ENCODE assay signal across 11 mouse cellular contexts in genomic region chr17:29680174-29680573, GRCm38 (mm10). TPM values are rescaled to one million over a fixed set of nuclear protein-coding genes. Genes with fewer than 3 reads are reported as not detected.
DNase-seq lines count a peak whose midpoint lies in the region; ATAC-seq and TF ChIP-seq lines count a peak whose summit lies in the region.
"Had no signal": no experiment of that assay in that cellular context is flagged by ENCODE, and none has a peak within 500 bp of the region (broad histone marks: within the 10 kb centered on the region; RNA-seq: fewer than 3 reads in every experiment).

No protein-coding gene starts in this region.

- peak overlapping the region; percentile 62; the same call in 1 of the 2 replicates for H3K27ac ChIP-seq in hindbrain, embryonic 12.5 days
- H3K27ac ChIP-seq in midbrain, embryonic 12.5 days (replicated peaks) = peak overlapping the region; percentile 61; the same call in 1 of the 2 replicates
- H3K27ac ChIP-seq: liver, embryonic 13.5 days had no signal

- H3K4me1 ChIP-seq in hindbrain, embryonic 12.5 days = no peaks in the 10 kb centered on the region
- H3K4me1 ChIP-seq in midbrain, embryonic 12.5 days = 0 out of 2 replicates have a peak, but pooled peaks cover 4% of the 10 kb centered on the region

- intact Hi-C loops in gastrocnemius, postnatal 14 days (cut with DNase I; ENCODE audit: low total_unique reads) = no loop called here

- no peak for TF ChIP-seq POLR2A in brain, embryonic 14.5 days (IDR thresholded peaks at IDR 0.05; ENCODE audit: borderline replicate concordance, extremely low read depth, insufficient read depth, insufficient read length, poor library complexity, severe bottlenecking)

- no peaks in the 10 kb centered on the region for H3K27me3 ChIP-seq in hindbrain, embryonic 12.5 days
- H3K27me3 ChIP-seq in midbrain, embryonic 12.5 days = no peaks in the 10 kb centered on the region
- H3K27me3 ChIP-seq: liver, embryonic 13.5 days had no signal

- no peak overlapping the region for H3K4me3 ChIP-seq in hindbrain, embryonic 12.5 days
- H3K4me3 ChIP-seq in midbrain, embryonic 12.5 days = no peak overlapping the region
- H3K4me3 ChIP-seq: liver, embryonic 13.5 days had no signal

- H3K9ac ChIP-seq in hindbrain, embryonic 12.5 days = no peak overlapping the region
- no peak overlapping the region for H3K9ac ChIP-seq in midbrain, embryonic 12.5 days (replicated peaks)
- H3K9ac ChIP-seq: liver, embryonic 13.5 days had no signal

- TF ChIP-seq CTCF in brain, embryonic 14.5 days (IDR thresholded peaks at IDR 0.05; ENCODE audit: borderline replicate concordance, extremely low read depth, insufficient read depth, insufficient read length) = no peak

- H3K4me2 ChIP-seq in hindbrain, embryonic 12.5 days (replicated peaks) = no peak overlapping the region
- no peak overlapping the region for H3K4me2 ChIP-seq in midbrain, embryonic 12.5 days (replicated peaks)
- H3K4me2 ChIP-seq: liver, embryonic 13.5 days had no signal

- no peaks in the 10 kb centered on the region for H3K9me3 ChIP-seq in hindbrain, embryonic 12.5 days (replicated peaks)
- no peaks in the 10 kb centered on the region for H3K9me3 ChIP-seq in midbrain, embryonic 12.5 days
- H3K9me3 ChIP-seq: liver, embryonic 13.5 days had no signal

- peaks cover 90% of the 10 kb centered on the region for H3K36me3 ChIP-seq in hindbrain, embryonic 12.5 days
- peaks cover 95% of the 10 kb centered on the region for H3K36me3 ChIP-seq in midbrain, embryonic 12.5 days

- no peak for ATAC-seq in hindbrain, embryonic 12.5 days (ENCODE audit: low FRiP score)
- no peak for ATAC-seq in midbrain, embryonic 12.5 days (ENCODE audit: low FRiP score, low read depth)
- ATAC-seq in megakaryocyte, adult 5-6 weeks (ENCODE audit: poor library complexity, severe bottlenecking) = no peak

- 64% methylated on average over 2 of the region's 2 CpGs for WGBS in hindbrain, embryonic 12.5 days
- WGBS in midbrain, embryonic 12.5 days = 74% methylated on average over 2 of the region's 2 CpGs

- peak; percentile 26 for DNase-seq in kidney, adult 11 months
- DNase-seq in kidney, adult 18-20 months = no peak
- peak; percentile 93 for DNase-seq in brain, embryonic 14.5 days (ENCODE audit: low read depth)
- no peak for DNase-seq in testis, postnatal 14 days (ENCODE audit: low spot score)
- no peak for DNase-seq in gastrocnemius, postnatal 14 days
- DNase-seq: gastrocnemius, postnatal 10 days; liver, embryonic 13.5 days; thymus, adult 18-20 months had no signal

RNA-seq across cellular contexts. Expression of gene Cmtr1, which starts 19.8 kb away (rescaled TPM):
- 57.2 and 59.1 TPM in 2 replicates for polyA plus RNA-seq in brain, embryonic 14.5 days (2012; rRNA removed)
- 141 and 170 TPM in 2 replicates for polyA plus RNA-seq in hindbrain, embryonic 12.5 days (2016; fragmentation: Nextera tagmentation; extraction: Ambion mirVana)
- polyA plus RNA-seq in midbrain, embryonic 12.5 days (2016; fragmentation: Nextera tagmentation; extraction: Ambion mirVana) = 162 TPM in 2 replicates
- 31.4 and 43.2 TPM in 2 replicates for total RNA-seq in megakaryocyte, adult 5-6 weeks (2015)
- 242 and 307 TPM in 2 replicates for total RNA-seq in megakaryocyte, adult 5-6 weeks (2017)
- total RNA-seq in gastrocnemius, postnatal 14 days (2021) = 10 to 100 TPM; 36.7 to 38.8 TPM

RNA-seq across cellular contexts. Expression of gene Ccdc167, which starts 36.7 kb away (rescaled TPM):
- 18.2 and 19.1 TPM in 2 replicates for polyA plus RNA-seq in brain, embryonic 14.5 days (2012; rRNA removed)
- 14.0 and 15.3 TPM in 2 replicates for polyA plus RNA-seq in hindbrain, embryonic 12.5 days (2016; fragmentation: Nextera tagmentation; extraction: Ambion mirVana)
- polyA plus RNA-seq in midbrain, embryonic 12.5 days (2016; fragmentation: Nextera tagmentation; extraction: Ambion mirVana) = 15.6 and 15.9 TPM in 2 replicates
- 14.0 and 17.2 TPM in 2 replicates for total RNA-seq in megakaryocyte, adult 5-6 weeks (2015)
- total RNA-seq in megakaryocyte, adult 5-6 weeks (2017) = 8.9 and 11.5 TPM in 2 replicates
- 1 to 10 TPM; 5.5 to 6.2 TPM for total RNA-seq in gastrocnemius, postnatal 14 days (2021)

Comparison
In these comparisons a context has a peak if more than half of its experiments do, and no peak if none do; other contexts are left out.
1. DNase-seq: peak in kidney, adult 11 months (single experiment) and brain, embryonic 14.5 days (single experiment); none in kidney, adult 18-20 months (single experiment), testis, postnatal 14 days (single experiment) and gastrocnemius, postnatal 14 days (single experiment).